Mouse (Mus musculus): ENCODE data around the gene Gm21921. TPM values are rescaled to one million over a fixed set of nuclear protein-coding genes. Genes with fewer than 3 reads are reported as not detected.
"Not testable (repeated sequence)": the region's sequence is repeated elsewhere in the genome, so short reads cannot be mapped to it uniquely, and the experiment has no call there.

Gene Gm21921
- not detected in 2 replicates for polyA plus RNA-seq (2016; fragmentation: Nextera tagmentation; extraction: Ambion mirVana)

GRCm38 (mm10) chrY:24796143-24796542, at the start of gene Gm21921:
Gene Gm21921 (minus strand): TSS chrY:24796243.
- ATAC-seq (ENCODE audit: low FRiP score, low read depth), result not testable (repeated sequence)
- no CpG with 5 or more reads among the region's 2 CpGs for WGBS

More at GRCm38 (mm10) chrY:24796143-24796542, at the start of gene Gm21921:
- H3K9ac ChIP-seq (replicated peaks); H3K27me3 ChIP-seq; H3K4me1 ChIP-seq; H3K9me3 ChIP-seq; H3K27ac ChIP-seq (replicated peaks); H3K36me3 ChIP-seq; H3K4me3 ChIP-seq; H3K4me2 ChIP-seq (replicated peaks): not testable (repeated sequence)
